Mouse (Mus musculus) mesoderm, embryonic 11.5 days (tissue): ENCODE data around the gene Hist1h2be.
A peak's percentile ranks its signal among the peaks of the same experiment; 100 is the strongest.
"Not testable (repeated sequence)": the region's sequence is repeated elsewhere in the genome, so short reads cannot be mapped to it uniquely, and the experiment has no call there.

Source experiments
- DNase-seq: peaks from one replicate; pipeline ENCODE4 v3.0.0-alpha.2; 2012; ENCODE audit warnings: low read depth, low spot score

Hist1h2be gene

GRCm38 (mm10) chr13:23591886-23592285 lies 29.0 kb downstream of the Hist1h2be start:
- DNase-seq, result not testable (repeated sequence)

GRCm38 (mm10) chr13:23591206-23591605 lies 29.7 kb downstream of the Hist1h2be start:
- DNase-seq, result no peak

GRCm38 (mm10) chr13:23586940-23587225 lies 34.0 kb downstream of the Hist1h2be start:
- DNase-seq, result no peak

GRCm38 (mm10) chr13:23586099-23586939 lies 34.6 kb downstream of the Hist1h2be start:
- no peak for DNase-seq

GRCm38 (mm10) chr13:23585442-23586098 lies 35.4 kb downstream of the Hist1h2be start:
- peak; percentile 91 for DNase-seq

- DNase-seq, result peak; percentile 73
Observed at GRCm38 (mm10) chr13:23585029-23585441, 35.9 kb downstream of the Hist1h2be start.

- no peak for DNase-seq
Observed at GRCm38 (mm10) chr13:23584331-23584730, 36.6 kb downstream of the Hist1h2be start.

GRCm38 (mm10) chr13:23583387-23584068 lies 37.4 kb downstream of the Hist1h2be start:
- DNase-seq, result no peak

GRCm38 (mm10) chr13:23582219-23583056 lies 38.5 kb downstream of the Hist1h2be start:
- no peak for DNase-seq

GRCm38 (mm10) chr13:23581408-23582218 lies 39.3 kb downstream of the Hist1h2be start, which contains the start of gene Hist1h4d:
Gene Hist1h4d (plus strand): TSS chr13:23581598.
- peak; percentile 96 for DNase-seq

GRCm38 (mm10) chr13:23577835-23578234 lies 43.1 kb downstream of the Hist1h2be start:
- DNase-seq, result no peak

GRCm38 (mm10) chr13:23576906-23577639 lies 43.9 kb downstream of the Hist1h2be start:
- no peak for DNase-seq

GRCm38 (mm10) chr13:23576351-23576881 lies 44.5 kb downstream of the Hist1h2be start:
- DNase-seq, result no peak

- not testable (repeated sequence) for DNase-seq
Observed at GRCm38 (mm10) chr13:23575864-23576313, 45.0 kb downstream of the Hist1h2be start.

GRCm38 (mm10) chr13:23575271-23575851 lies 45.6 kb downstream of the Hist1h2be start, which contains the start of gene Hist1h3d:
Gene Hist1h3d (plus strand): TSS chr13:23575763.
- peak; percentile 87 for DNase-seq

- DNase-seq, result not testable (repeated sequence)
Observed at GRCm38 (mm10) chr13:23574546-23575170, 46.3 kb downstream of the Hist1h2be start.

GRCm38 (mm10) chr13:23573898-23574524 lies 46.9 kb downstream of the Hist1h2be start, which contains the start of the genes Hist1h2bf and Hist1h2ad:
Gene Hist1h2bf (minus strand): TSS chr13:23574196.
Gene Hist1h2ad (plus strand): TSS chr13:23574381.
- DNase-seq, result peak; percentile 97
